Mouse (Mus musculus) erythroblast, embryonic 14.5 days (primary cell): ENCODE results near the gene Hrh1.

Experiments used
- GATA1 ChIP-seq: IDR thresholded peaks from 2 replicates; pipeline ENCODE4 v1.6.1; 2012; ENCODE audit warnings: low read length, inconsistent platforms, mixed read lengths
- TAL1 ChIP-seq: IDR thresholded peaks from 3 replicates; pipeline ENCODE4 v1.6.1; 2012; ENCODE audit warnings: low read length, inconsistent platforms, mixed read lengths

DNA sequence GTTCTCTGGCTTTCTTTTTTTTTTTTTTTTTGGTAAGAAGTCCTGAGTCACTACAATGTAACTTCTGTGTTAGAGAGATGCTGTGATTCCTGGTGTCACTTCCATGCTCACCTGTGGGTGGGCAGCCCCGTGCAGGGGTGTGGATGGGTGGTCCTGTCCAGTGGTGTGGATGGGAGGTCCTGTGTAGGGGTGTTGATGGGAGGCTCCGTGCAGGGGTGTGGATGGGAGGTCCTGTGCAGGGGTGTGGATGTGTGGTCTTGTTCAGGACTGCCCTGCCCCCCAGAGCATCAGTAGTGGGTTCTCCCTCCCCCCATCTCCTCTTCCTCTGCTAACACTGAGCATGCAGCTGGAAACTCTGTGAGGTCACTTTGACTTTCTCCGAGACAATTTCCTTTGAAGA, 34.9 kb downstream of the Hrh1 start:
- TF ChIP-seq GATA1 (no peak), TAL1 (no peak)
